Mouse (Mus musculus) ES-CJ7 (cell line): ENCODE data around the gene Psmb1.
"Not testable (repeated sequence)": the region's sequence is repeated elsewhere in the genome, so short reads cannot be mapped to it uniquely, and the experiment has no call there.

ENCODE experiments used
- DNase-seq: peaks from one replicate; pipeline ENCODE4 v3.0.0; 2011; ENCODE audit warnings: low read depth, low spot score

Psmb1 gene

GRCm38 (mm10) chr17:15499656-15500394, at the start of gene Psmb1, which contains the start of gene Tbp:
Psmb1 (minus strand) TSS chr17:15499751.
Tbp (plus strand) TSS chr17:15499888.
- peak; percentile 99 for DNase-seq

- no peak for DNase-seq
Measured at GRCm38 (mm10) chr17:15546440-15546839, 46.9 kb upstream of the Psmb1 start.

GRCm38 (mm10) chr17:15543868-15544267, 44.3 kb upstream of the Psmb1 start:
- not testable (repeated sequence) for DNase-seq

GRCm38 (mm10) chr17:15540309-15540708, 40.8 kb upstream of the Psmb1 start:
- DNase-seq: no peak

- DNase-seq: peak; percentile 49
Measured at GRCm38 (mm10) chr17:15536457-15536904, 36.9 kb upstream of the Psmb1 start.

GRCm38 (mm10) chr17:15535943-15536342, 36.4 kb upstream of the Psmb1 start:
- DNase-seq: no peak

- DNase-seq: no peak
Measured at GRCm38 (mm10) chr17:15535162-15535800, 35.7 kb upstream of the Psmb1 start.

GRCm38 (mm10) chr17:15530141-15530540, 30.6 kb upstream of the Psmb1 start:
- peak; percentile 69 for DNase-seq

- no peak for DNase-seq
Measured at GRCm38 (mm10) chr17:15528887-15529286, 29.3 kb upstream of the Psmb1 start.

GRCm38 (mm10) chr17:15527811-15528136, 28.2 kb upstream of the Psmb1 start:
- DNase-seq: no peak

- peak; percentile 95 for DNase-seq
Measured at GRCm38 (mm10) chr17:15526986-15527810, 27.6 kb upstream of the Psmb1 start, which contains the start of gene Pdcd2. Pdcd2 (minus strand) TSS chr17:15527301.

GRCm38 (mm10) chr17:15526304-15526703, 26.8 kb upstream of the Psmb1 start:
- peak; percentile 20 for DNase-seq

- no peak for DNase-seq
Measured at GRCm38 (mm10) chr17:15518766-15519165, 19.2 kb upstream of the Psmb1 start.

GRCm38 (mm10) chr17:15518186-15518585, 18.6 kb upstream of the Psmb1 start:
- no peak for DNase-seq

- DNase-seq: peak; percentile 23
Measured at GRCm38 (mm10) chr17:15517776-15518175, 18.2 kb upstream of the Psmb1 start.

- no peak for DNase-seq
Measured at GRCm38 (mm10) chr17:15510694-15511093, 11.1 kb upstream of the Psmb1 start.

GRCm38 (mm10) chr17:15498753-15499113, 818 bp downstream of the Psmb1 start:
- DNase-seq: no peak

GRCm38 (mm10) chr17:15497882-15498752, 1.4 kb downstream of the Psmb1 start:
- DNase-seq: peak; percentile 92

- no peak for DNase-seq
Measured at GRCm38 (mm10) chr17:15490542-15490941, 9.0 kb downstream of the Psmb1 start.

- peak; percentile 26 for DNase-seq
Measured at GRCm38 (mm10) chr17:15472671-15473070, 26.9 kb downstream of the Psmb1 start.

GRCm38 (mm10) chr17:15467669-15468068, 31.9 kb downstream of the Psmb1 start:
- peak; percentile 78 for DNase-seq
